Mouse (Mus musculus) kidney, adult 2 months (tissue): ENCODE data around the gene Rras.

Experiments
- CTCF ChIP-seq: fragments of 200-500 bp; conservative IDR thresholded peaks from 2 replicates; pipeline ENCODE4 v1.5.1; 2011; ENCODE audit warnings: low read depth, mild to moderate bottlenecking, control low read depth, low read length, moderate library complexity, mixed read lengths; ENCODE audit not compliant: insufficient read depth, insufficient read length
- POLR2A ChIP-seq: fragments of 200-500 bp; IDR thresholded peaks from one replicate; pipeline ENCODE4 v1.6.1; 2011; ENCODE audit warnings: low read depth, low read length, control low read depth

DNA sequence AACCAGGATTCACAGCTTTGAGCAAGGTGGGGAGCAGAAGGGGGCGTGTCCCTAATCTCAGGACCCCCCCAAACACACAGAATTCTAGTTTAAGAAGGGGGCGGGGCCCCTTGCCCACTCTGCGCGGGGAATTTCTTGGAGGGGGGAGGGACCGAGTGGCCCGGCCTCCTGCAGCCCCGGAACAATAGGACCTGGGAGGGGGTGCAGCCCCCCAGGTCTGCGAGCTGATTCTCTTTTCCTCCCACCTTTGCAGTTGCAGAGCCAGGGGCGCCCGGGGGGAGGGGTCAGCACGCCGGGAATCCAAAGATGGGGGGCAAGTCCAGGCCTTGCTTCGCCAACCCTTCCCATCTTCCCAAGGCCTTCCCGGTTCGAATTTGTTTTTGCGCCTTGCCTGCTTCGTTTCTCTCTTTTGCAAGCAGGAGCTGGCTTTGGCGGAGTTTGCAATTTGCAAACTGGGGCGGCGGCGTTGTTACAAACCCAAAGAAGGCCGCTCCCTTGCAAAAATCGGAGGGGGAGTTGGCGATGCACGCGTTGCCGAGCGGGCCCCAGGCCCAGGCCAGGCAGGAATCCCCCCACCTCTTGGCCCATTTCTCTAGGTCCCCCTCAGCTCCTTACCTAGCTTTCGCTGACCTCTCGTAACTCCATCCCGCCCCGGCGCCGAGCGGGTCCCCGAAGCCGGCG lies 34.6 kb downstream of the Rras start:
- TF ChIP-seq POLR2A: no peak
- no peak for TF ChIP-seq CTCF
